Mouse (Mus musculus): ENCODE data around the gene Cd81.

DNA sequence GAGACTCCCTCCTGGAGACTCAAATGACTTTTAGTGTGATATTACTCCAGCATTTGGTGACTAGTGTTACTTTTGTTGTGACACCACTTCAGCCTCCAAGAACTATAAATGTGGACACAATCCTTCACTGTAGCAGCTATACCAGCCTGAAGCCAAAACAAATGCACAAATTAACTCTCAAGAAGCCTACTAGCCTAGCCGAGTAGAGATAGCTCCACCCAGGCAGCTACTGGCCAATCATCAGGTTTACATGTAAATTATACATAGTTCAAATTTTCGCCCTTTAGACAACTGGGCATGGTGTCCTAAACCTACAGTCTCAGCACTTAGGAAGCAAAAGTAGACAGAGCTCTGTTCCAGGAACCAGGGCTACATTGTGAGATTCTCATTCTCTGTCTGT, 1.2 kb upstream of the Cd81 start:
- no peak for TF ChIP-seq CTCF (IDR thresholded peaks at IDR 0.05; ENCODE audit: low read depth)
- no peak for TF ChIP-seq EP300 (IDR thresholded peaks at IDR 0.05; ENCODE audit: low read depth)
